Mouse (Mus musculus) midbrain, embryonic 15.5 days (tissue): ENCODE results near the gene Anxa5. TPM values are rescaled to one million over a fixed set of nuclear protein-coding genes. Genes with fewer than 3 reads are reported as not detected.

Experiments
- ATAC-seq: fragments of 200-750 bp; cut with Nextera tagmentation; replicated peaks from 2 replicates; pipeline ENCODE4 v1.8.0; 2017; ENCODE audit warnings: moderate TSS enrichment
- H3K27ac ChIP-seq: fragments of 300-500 bp; sonication (generic); 2 replicates; pipeline ENCODE4 v1.5.1; 2015; ENCODE audit warnings: mild to moderate bottlenecking, inconsistent platforms
- H3K27me3 ChIP-seq: fragments of 300-500 bp; sonication (generic); replicated peaks from 2 replicates; pipeline ENCODE4 v1.6.1; 2015; ENCODE audit warnings: inconsistent platforms
- H3K36me3 ChIP-seq: fragments of 300-500 bp; sonication (generic); replicated peaks from 2 replicates; pipeline ENCODE4 v1.6.1; 2015; ENCODE audit warnings: inconsistent platforms
- H3K4me1 ChIP-seq: fragments of 300-500 bp; sonication (generic); 2 replicates; pipeline ENCODE4 v1.6.1; 2015; ENCODE audit warnings: inconsistent platforms
- H3K4me2 ChIP-seq: fragments of 300-500 bp; sonication (generic); 2 replicates; pipeline ENCODE4 v1.6.1; 2015; ENCODE audit warnings: inconsistent platforms, mild to moderate bottlenecking, moderate library complexity
- H3K4me3 ChIP-seq: fragments of 300-500 bp; sonication (generic); 2 replicates; pipeline ENCODE4 v1.5.1; 2015; ENCODE audit warnings: mild to moderate bottlenecking, inconsistent platforms
- H3K9ac ChIP-seq: fragments of 300-500 bp; sonication (generic); 2 replicates; pipeline ENCODE4 v1.6.1; 2015; ENCODE audit warnings: mild to moderate bottlenecking, inconsistent platforms
- H3K9me3 ChIP-seq: fragments of 300-500 bp; sonication (generic); 2 replicates; pipeline ENCODE4 v1.6.1; 2016; ENCODE audit warnings: inconsistent platforms
- whole genome bisulfite sequencing: fragments of 180-500 bp; shearing (Covaris S2); methylation state at CpG from one replicate; pipeline ENCODE4 v1.1.7; 2015; ENCODE audit warnings: mixed read lengths; 5-methylcytosine and 5-hydroxymethylcytosine counted together
- polyA plus RNA-seq: library from polyadenylated mRNA; unstranded; fragments of >200 nt; fragmentation: Nextera tagmentation; extraction: Ambion mirVana; gene quantifications from 2 replicates; pipeline ENCODE4 v1.2.1, GENCODE M21; 2015

Gene Anxa5
- polyA plus RNA-seq, 1 experiment from 2014 or later: 68.7 TPM

DNA sequence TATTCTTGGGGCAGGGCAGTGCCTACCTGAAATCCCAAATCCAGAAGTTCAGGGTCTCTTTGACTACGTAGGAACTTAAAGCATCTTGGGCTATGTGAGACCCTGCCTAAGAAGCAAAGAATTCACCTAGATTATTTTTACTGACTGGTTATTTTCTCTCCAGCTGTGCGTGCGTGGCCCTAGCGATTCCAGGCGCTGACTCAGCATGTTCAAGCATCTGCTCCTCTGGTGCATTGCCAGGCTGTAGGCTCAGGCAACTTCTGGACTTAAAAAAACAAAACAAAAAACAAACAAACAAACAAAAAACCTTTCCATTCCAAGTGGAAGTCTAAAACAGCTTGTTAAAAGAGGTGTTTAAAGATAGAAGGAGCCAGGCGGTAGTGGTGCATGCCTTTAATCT lies 22.5 kb upstream of the Anxa5 start:
- Histone ChIP-seq H3K9ac (no peak overlapping the region), H3K4me2 (no peak overlapping the region), H3K27ac (no peak overlapping the region), H3K4me1 (peaks cover 5% of the 10 kb centered on the region), H3K4me3 (no peak overlapping the region), H3K36me3 (no peaks in the 10 kb centered on the region), H3K27me3 (no peaks in the 10 kb centered on the region), H3K9me3 (no peaks in the 10 kb centered on the region)
- WGBS: 89% methylated on average over 6 of the region's 6 CpGs
- no peak for ATAC-seq

DNA sequence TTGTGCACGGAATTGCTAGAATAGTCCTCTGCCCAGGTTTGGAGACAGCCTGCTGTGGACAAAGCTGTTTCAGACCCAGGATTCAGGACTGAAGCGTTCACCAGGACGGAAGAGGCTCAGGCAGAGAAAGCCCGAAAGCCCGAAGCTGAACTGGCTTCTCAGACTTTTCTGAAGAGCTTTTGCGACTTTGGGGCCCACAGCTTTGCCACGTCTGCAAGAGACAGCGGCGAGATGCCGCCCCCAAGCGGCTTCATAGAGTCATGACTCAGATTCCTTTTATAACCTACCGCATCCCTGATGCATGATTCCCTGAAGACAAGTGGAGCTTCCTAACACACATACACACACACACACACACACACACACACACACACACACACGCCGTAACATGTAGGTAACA lies 21.1 kb upstream of the Anxa5 start:
- ATAC-seq: peak; percentile 29; the same call in 1 of the 2 replicates
- H3K4me1 ChIP-seq: peaks cover 5% of the 10 kb centered on the region
- 18% methylated on average over 14 of the region's 14 CpGs for WGBS
- H3K27ac ChIP-seq: no peak overlapping the region
- H3K9me3 ChIP-seq: no peaks in the 10 kb centered on the region
- H3K4me3 ChIP-seq: no peak overlapping the region
- no peak overlapping the region for H3K9ac ChIP-seq
- no peaks in the 10 kb centered on the region for H3K27me3 ChIP-seq
- no peaks in the 10 kb centered on the region for H3K36me3 ChIP-seq
- H3K4me2 ChIP-seq: no peak overlapping the region

- WGBS: 87% methylated on average over 9 of the region's 9 CpGs
- ATAC-seq: no peak
Observed at GRCm38 (mm10) chr3:36496273-36496672, 20.6 kb upstream of the Anxa5 start.

DNA sequence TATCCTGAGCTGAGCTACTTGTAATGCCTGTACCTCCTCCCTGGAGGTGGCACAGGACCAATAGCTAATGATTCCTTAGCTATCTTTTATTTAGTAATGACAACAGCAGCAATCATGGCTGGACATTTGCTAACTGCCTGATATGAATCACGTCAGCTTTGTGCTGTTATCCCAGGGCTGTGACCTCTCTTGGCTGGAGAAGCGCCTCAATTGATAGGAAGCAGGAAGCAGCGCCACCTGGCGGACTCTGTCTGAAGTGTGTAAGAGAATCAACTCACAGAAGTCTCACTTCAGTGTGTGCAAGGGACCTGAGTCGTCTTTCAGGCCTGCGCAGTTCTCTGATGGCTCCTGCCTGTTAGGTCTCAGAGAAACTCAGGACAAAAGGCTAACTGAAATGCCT lies 19.7 kb upstream of the Anxa5 start:
- ATAC-seq: peak; percentile 76
- Histone ChIP-seq H3K4me3 (no peak overlapping the region), H3K4me1 (peaks cover 5% of the 10 kb centered on the region), H3K27ac (no peak overlapping the region), H3K9ac (no peak overlapping the region), H3K9me3 (no peaks in the 10 kb centered on the region), H3K27me3 (no peaks in the 10 kb centered on the region), H3K4me2 (no peak overlapping the region), H3K36me3 (no peaks in the 10 kb centered on the region)
- WGBS: 9% methylated on average over 6 of the region's 6 CpGs

More at GRCm38 (mm10) chr3:36496273-36496672, 20.6 kb upstream of the Anxa5 start:
- H3K9me3 ChIP-seq: no peaks in the 10 kb centered on the region
- H3K4me1 ChIP-seq: peaks cover 5% of the 10 kb centered on the region
- H3K27me3 ChIP-seq: no peaks in the 10 kb centered on the region
- H3K4me3 ChIP-seq: no peak overlapping the region
- no peak overlapping the region for H3K27ac ChIP-seq
- H3K36me3 ChIP-seq: no peaks in the 10 kb centered on the region
- H3K9ac ChIP-seq: no peak overlapping the region
- no peak overlapping the region for H3K4me2 ChIP-seq

GRCm38 (mm10) chr3:36494613-36495012 lies 18.9 kb upstream of the Anxa5 start:
- no peak for ATAC-seq
- Histone ChIP-seq H3K36me3 (no peaks in the 10 kb centered on the region), H3K27me3 (no peaks in the 10 kb centered on the region), H3K27ac (no peak overlapping the region), H3K4me2 (no peak overlapping the region), H3K9me3 (no peaks in the 10 kb centered on the region), H3K4me3 (no peak overlapping the region), H3K9ac (no peak overlapping the region), H3K4me1 (peaks cover 5% of the 10 kb centered on the region)
- 90% methylated on average over 2 of the region's 2 CpGs for WGBS

GRCm38 (mm10) chr3:36493641-36494283 lies 18.1 kb upstream of the Anxa5 start:
- Histone ChIP-seq H3K4me2 (no peak overlapping the region), H3K27ac (no peak overlapping the region), H3K9ac (no peak overlapping the region), H3K4me1 (peaks cover 5% of the 10 kb centered on the region), H3K9me3 (no peaks in the 10 kb centered on the region), H3K36me3 (no peaks in the 10 kb centered on the region), H3K4me3 (no peak overlapping the region), H3K27me3 (no peaks in the 10 kb centered on the region)
- peak; percentile 79 for ATAC-seq
- 62% methylated on average over 6 of the region's 6 CpGs for WGBS

DNA sequence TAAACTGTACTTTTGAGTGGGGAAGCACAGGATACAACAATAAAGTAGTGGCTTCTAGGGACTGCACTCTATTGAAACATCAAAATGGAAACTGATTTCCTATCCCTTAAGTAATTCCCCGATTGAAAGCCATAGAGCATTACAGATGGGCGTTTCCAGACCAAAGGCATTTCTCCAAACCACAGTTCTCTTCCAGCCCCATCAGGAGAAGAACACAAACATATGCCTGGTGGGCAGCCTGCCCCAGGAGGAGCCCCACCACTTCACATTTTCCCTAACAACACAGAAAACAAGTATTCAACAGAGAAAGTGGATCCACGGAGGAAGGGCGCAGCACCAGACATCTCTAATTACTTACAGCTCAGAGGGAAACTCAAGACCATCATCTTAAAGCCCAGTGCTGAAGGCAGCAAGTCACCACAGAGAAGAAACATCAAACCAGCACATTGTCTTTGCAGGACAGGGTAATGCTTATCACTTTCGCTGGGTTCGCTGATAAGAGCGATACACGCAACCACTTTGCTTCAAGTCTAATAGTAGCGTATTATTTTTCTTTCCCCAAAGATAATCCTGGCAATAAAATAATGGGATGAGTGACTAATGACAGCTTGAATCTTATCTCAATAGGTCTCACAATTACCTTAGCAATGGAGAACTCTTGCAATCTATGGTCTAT lies 17.2 kb upstream of the Anxa5 start:
- Histone ChIP-seq H3K27me3 (no peaks in the 10 kb centered on the region), H3K4me1 (peaks cover 5% of the 10 kb centered on the region), H3K4me2 (no peak overlapping the region), H3K27ac (no peak overlapping the region), H3K4me3 (no peak overlapping the region), H3K9ac (no peak overlapping the region), H3K36me3 (no peaks in the 10 kb centered on the region), H3K9me3 (no peaks in the 10 kb centered on the region)
- 88% methylated on average over 9 of the region's 9 CpGs for WGBS
- ATAC-seq: no peak

GRCm38 (mm10) chr3:36491535-36491934 lies 15.8 kb upstream of the Anxa5 start:
- Histone ChIP-seq H3K27ac (no peak overlapping the region), H3K4me3 (no peak overlapping the region), H3K4me1 (peaks cover 5% of the 10 kb centered on the region), H3K9me3 (no peaks in the 10 kb centered on the region), H3K9ac (no peak overlapping the region), H3K36me3 (no peaks in the 10 kb centered on the region), H3K27me3 (no peaks in the 10 kb centered on the region), H3K4me2 (no peak overlapping the region)
- no peak for ATAC-seq
- WGBS: 92% methylated on average over 5 of the region's 5 CpGs

DNA sequence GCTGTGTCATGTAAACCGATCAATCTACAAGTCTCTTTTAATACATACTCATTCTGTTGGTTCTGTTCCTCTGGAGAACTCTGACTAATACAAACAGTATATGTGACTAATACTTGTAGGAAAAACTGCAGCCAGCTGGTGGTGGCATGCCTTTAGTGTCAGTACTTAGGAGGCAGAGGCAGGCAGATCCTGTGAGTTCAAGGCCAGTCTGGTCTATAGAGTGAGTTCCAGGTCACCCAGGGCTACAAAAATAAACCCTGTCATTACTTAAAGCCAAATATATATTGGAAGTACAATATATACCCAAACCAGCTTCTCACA lies 13.9 kb upstream of the Anxa5 start:
- ATAC-seq: no peak
- Histone ChIP-seq H3K36me3 (no peaks in the 10 kb centered on the region), H3K27ac (no peak overlapping the region), H3K4me1 (peaks cover 5% of the 10 kb centered on the region), H3K27me3 (no peaks in the 10 kb centered on the region), H3K4me3 (no peak overlapping the region), H3K9ac (no peak overlapping the region), H3K9me3 (no peaks in the 10 kb centered on the region), H3K4me2 (no peak overlapping the region)
- 100% methylated on average over 1 of the region's 1 CpGs for WGBS

DNA sequence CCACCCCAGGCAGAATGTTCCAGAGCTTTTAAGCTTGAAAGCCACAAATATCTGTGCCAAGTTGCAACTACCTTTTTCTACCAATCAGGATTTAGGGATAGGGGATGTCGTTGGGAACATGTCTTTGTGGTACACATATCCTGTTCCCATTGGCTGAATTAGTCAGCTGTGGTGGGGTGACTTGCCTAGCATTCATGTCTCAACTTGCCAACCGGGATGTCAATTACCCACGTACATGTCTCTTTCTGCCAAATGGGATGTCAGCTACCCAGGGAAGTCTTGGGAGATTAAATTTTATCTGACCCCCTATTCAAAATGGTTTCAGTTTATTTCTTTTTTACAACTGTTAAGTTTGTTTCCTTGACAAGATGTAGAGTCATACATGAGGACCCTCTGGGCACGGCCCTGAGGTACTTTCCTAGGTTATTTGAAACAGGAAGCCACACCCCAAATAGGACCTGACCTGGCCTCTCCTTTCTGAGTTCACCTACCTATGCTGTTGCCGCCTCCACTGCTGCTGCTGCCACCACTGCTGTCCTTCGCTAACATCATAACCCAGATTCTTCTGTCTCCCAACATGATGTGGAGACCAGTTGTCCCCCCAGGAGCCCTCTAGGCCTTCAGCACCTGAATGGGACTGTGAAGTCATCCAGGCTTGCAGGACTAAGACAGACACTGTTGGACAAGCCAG lies 13.3 kb upstream of the Anxa5 start:
- ATAC-seq: no peak
- H3K27ac ChIP-seq: no peak overlapping the region
- H3K9me3 ChIP-seq: no peaks in the 10 kb centered on the region
- 84% methylated on average over 6 of the region's 6 CpGs for WGBS
- H3K9ac ChIP-seq: no peak overlapping the region
- H3K4me1 ChIP-seq: peaks cover 5% of the 10 kb centered on the region
- H3K27me3 ChIP-seq: no peaks in the 10 kb centered on the region
- no peak overlapping the region for H3K4me3 ChIP-seq
- H3K4me2 ChIP-seq: no peak overlapping the region
- H3K36me3 ChIP-seq: no peaks in the 10 kb centered on the region

DNA sequence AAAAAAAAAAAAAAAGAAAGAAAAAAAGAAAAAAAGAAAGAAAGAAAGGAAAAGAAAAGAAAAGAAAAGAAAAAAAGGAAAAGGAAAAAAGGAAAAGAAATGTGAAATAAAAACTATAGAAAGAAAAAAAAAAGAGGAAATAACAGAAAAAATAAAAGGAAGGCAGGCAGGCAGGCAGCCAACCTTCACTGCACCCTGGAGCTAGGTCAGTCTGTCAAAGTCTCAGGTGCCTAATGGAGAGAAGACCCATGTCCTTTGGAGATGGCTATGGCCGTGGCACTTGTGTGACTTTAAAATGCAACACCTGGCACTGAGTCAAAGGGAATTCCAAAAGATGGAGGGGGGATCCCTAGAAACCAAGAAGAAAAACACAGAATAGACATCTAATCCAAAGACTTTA lies 12.7 kb upstream of the Anxa5 start:
- H3K9me3 ChIP-seq: no peaks in the 10 kb centered on the region
- H3K36me3 ChIP-seq: no peaks in the 10 kb centered on the region
- no peaks in the 10 kb centered on the region for H3K27me3 ChIP-seq
- H3K9ac ChIP-seq: no peak overlapping the region
- H3K4me1 ChIP-seq: no peaks in the 10 kb centered on the region
- H3K4me3 ChIP-seq: no peak overlapping the region
- no peak overlapping the region for H3K4me2 ChIP-seq
- ATAC-seq: no peak
- no peak overlapping the region for H3K27ac ChIP-seq
- 56% methylated on average over 1 of the region's 1 CpGs for WGBS

- H3K4me2 ChIP-seq: no peak overlapping the region
- no peaks in the 10 kb centered on the region for H3K36me3 ChIP-seq
- H3K4me3 ChIP-seq: no peak overlapping the region
- no peaks in the 10 kb centered on the region for H3K9me3 ChIP-seq
- ATAC-seq: no peak
- no peak overlapping the region for H3K9ac ChIP-seq
- 91% methylated on average over 6 of the region's 6 CpGs for WGBS
- H3K27me3 ChIP-seq: no peaks in the 10 kb centered on the region
- no peak overlapping the region for H3K27ac ChIP-seq
- peaks cover 1% of the 10 kb centered on the region for H3K4me1 ChIP-seq
Observed at GRCm38 (mm10) chr3:36486881-36487280, 11.2 kb upstream of the Anxa5 start.

- Histone ChIP-seq H3K4me3 (no peak overlapping the region), H3K4me2 (no peak overlapping the region), H3K36me3 (no peaks in the 10 kb centered on the region), H3K9me3 (no peaks in the 10 kb centered on the region), H3K27ac (no peak overlapping the region), H3K9ac (no peak overlapping the region), H3K27me3 (no peaks in the 10 kb centered on the region), H3K4me1 (peaks cover 5% of the 10 kb centered on the region)
- 50% methylated on average over 6 of the region's 6 CpGs for WGBS
- no peak for ATAC-seq
Observed at GRCm38 (mm10) chr3:36486176-36486575, 10.5 kb upstream of the Anxa5 start.
